Mouse (Mus musculus) thymus, postnatal 4 days (tissue): Measurements from ENCODE around the gene Nipal4.

Source experiments
- DNase-seq: peaks from one replicate; pipeline ENCODE4 v3.0.0; 2021

Nipal4 gene

DNA sequence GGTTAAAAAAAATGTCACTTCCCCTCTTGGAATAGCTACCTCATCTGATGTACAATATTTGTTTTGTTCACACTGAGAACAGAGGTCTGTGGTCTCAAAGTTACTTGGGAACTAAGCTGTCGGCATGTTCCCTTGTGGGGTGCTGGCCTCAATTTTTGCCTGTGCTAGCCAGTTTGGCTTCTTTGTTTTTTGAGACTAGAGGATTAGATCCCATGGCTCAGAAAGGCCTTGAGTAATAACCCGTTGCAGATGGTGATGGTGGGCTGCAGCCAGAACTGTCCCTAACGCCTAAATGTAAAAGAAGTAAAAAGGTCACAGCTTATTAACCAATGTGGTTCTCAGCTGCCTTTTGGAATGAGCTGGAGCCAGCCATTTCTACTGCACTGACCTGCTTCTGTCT lies 53.1 kb downstream of the Nipal4 start:
- no peak for DNase-seq

DNA sequence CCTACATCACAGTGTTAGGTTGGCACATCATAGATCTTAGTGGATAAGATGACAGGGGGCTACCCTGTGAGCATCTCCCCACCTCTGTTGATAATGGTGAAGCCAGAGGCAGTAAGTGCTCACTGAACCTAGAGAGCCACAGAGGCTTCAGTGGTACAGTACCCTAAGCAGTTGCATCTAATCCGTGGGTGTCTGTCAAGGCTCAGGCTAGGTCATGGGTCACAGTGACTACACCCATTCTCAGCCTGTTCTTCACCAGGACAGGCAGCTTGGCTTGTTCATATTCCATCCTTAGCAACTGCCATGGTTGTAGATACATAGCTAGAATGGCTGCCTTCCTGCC lies 55.4 kb downstream of the Nipal4 start:
- no peak for DNase-seq

DNA sequence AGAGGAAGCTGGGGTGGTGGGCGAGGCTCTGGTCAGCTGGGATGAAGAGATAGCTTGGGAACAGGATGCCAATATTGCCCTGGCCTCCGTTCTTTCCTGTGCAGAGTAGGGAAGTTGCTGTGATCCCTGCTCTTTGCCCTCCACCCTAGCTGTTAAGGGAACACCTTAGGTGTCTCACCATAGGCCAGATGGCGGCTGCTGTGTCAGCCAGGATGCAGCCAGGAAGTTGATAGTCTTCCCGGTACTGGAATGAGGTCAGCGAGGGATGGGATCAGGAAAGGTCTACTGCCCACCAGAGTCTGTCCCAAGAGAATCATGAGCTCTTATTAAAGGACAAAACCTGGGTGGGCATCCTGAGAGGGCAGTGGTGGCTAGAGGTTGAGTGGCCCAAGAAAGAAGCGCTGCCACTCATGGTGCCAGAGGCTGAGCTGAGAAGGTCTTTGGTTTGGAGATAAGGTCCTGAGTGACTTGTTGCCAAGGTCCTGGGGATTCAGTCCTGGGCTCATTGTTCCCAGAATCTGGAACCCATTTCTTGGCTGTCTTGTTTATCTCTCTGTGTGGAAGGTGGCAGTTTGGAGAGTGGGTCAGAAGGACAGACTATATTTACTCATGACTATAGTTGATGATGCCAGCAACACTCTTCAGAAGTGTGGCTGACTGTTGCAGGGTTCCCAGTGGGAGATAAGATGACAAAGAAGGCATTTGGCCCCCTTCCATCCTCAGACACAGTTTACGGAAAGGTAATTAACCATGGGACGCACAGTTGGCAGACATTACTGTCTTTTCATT lies 56.0 kb downstream of the Nipal4 start:
- no peak for DNase-seq

DNA sequence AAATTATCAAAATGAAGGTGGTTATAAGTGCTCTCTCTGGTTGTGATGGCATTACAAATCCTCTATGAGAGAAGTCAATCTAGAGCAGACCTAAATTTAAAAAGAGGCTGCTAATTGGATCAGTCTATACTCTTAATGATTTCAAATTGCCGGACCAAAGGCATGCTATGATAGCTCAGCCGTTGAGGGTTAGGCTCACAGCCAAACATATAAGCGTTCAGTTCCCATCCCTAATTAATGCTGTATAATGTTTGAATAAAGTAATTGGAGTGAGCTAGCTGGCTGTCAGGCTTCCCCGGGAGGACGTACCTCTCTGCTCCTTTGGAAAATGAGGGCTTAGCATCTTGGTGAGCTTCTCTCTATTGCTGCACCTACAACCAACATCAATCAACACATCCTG lies 57.1 kb downstream of the Nipal4 start:
- DNase-seq, result no peak

DNA sequence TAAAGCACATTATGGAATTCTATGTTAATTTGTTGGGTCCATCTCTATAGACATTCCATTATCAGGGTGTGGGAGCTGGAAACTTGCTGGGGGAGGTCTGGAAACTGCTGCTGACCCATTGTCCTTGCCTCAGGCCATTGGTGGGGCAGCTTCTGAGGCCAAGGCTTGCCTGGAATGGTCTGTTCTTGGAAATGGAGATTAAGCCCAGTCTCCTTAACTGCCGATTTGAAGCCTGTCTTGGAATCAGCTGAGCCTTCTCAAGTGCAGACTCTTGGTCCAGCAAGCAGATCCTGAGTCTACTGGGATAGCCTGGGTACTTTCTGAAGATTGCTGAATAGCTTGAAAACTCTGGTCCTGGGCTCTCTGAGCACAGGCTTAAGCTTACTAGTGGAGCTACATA lies 59.3 kb downstream of the Nipal4 start:
- no peak for DNase-seq

DNA sequence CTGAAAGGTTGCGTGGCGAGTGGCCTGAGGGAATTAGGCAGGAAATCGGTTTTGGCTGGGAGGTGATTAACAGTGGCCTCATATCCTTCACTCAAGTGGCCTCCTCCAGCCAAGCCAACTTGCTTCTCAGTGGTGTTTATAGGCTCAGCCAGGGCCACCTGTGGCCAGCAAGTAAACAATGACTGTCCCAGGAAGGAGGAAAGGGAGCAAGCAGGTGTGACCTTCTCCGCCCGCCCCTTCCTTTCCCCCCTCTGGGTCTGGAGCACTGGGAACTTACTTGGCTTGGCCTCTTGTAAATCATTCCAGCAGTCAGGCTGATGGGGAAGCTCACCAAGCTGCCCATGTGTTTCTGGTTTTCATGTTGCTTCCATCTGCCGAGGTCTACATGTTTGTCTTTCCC lies 64.2 kb downstream of the Nipal4 start:
- no peak for DNase-seq
